Mouse (Mus musculus) fat pad, adult 2 months (tissue): Measurements from ENCODE around the gene Zfyve26.
"Not testable (repeated sequence)": the region's sequence is repeated elsewhere in the genome, so short reads cannot be mapped to it uniquely, and the experiment has no call there.

Source experiments
- DNase-seq: peaks from one replicate; pipeline ENCODE4 v3.0.0-alpha.2; 2011; ENCODE audit warnings: low read depth, low spot score; ENCODE audit errors: extremely low read depth

Gene Zfyve26

DNA sequence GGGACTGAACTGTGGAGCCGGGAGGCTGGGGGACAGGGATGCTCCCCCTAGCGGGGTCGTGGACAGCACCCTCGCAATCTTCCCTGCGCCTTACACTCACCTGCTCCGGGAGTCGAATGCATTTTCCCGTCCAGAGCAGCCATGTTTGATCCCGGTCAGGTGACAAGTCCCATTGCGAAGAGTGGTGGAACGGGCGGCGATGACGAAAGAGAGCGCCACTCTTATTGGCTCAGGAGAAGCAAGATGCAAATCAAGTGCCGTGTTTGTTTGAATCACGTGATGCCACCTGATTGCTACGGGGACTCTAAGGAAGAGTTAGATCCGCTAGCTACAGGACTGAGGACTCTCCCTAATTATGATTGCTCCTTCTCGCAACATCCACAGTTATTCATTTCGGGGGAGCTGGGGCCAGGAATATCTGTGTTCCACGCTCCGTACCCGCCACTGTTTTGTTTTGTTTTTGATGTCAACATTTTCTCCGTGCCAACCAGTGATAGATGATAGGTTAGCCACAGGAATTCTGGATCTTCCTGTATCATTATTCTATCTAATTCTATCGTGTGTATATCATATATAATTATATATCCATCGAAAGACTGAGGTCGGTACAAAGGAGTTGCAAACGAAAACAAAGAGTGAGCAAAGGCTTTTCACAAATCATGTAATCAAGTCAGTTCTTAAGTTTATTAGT is at the start of gene Zfyve26:
Gene Zfyve26, minus strand, starts transcription at position 179 of the 691 bp plus-strand sequence.
- peak; percentile 84 for DNase-seq

DNA sequence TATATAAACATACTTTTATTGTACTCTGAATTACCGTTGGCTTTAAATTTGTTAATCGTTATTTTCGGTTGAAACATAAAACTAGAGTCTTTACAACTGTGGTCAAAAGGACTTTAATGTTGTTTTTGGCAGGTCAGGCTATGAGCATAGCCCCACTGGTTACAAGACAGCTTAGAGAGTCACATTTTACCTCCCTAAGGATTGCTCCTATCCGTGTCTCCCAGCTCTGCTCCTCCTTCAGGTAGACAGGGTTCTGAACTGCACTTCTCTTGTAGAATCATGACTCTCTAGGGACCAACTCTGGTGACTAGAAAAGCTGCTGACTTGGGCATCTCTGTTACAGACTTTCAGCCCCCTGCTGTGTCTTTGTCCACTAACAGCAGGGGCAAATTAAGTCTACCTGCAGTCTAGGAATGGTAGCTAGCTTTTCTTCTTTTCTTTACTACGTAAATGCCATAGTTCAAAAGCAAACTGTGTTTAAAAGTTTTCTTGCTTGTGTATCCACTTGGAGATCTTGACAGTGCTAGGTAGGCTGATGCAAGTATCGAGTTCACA is 45.3 kb upstream of the Zfyve26 start:
- DNase-seq, result no peak

DNA sequence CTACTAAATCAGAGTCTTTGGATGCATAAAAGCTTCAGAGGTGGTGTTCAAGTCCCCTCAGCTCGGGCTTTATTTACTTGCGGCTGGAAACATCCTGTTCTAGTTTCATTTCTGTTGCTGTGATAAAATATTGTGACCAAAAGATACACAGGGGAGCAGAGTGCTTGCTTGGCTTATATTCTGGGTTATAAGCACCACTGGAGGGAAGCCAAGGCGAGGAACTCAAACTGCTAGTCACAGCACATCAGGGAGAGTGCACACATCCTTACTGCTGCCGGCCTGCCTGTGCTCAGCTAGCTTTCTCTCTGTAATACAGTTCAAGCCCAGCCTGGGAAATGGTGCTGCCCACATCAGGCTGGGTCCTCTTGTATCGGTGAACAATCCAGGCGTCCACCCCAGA is 44.4 kb upstream of the Zfyve26 start:
- no peak for DNase-seq

DNA sequence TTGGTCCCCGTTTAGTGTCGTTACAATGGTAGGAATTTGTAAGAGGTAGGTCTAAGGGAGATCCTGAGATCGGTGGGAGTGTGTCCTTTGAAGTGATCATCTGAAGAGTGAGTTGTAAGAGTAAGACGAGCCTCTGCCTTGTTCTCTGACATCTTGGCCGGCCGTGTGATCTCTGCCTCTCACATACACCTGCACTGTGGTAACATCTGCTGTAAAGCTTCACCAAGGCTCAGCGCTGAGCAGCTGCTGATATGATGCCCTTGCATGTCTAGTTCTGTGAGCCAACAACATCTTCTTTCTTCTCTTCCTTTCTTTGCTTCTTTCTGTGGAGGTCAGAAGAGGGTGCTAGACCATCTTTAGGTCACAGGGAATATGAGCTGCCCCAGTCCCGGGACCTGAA is 42.7 kb upstream of the Zfyve26 start:
- no peak for DNase-seq

DNA sequence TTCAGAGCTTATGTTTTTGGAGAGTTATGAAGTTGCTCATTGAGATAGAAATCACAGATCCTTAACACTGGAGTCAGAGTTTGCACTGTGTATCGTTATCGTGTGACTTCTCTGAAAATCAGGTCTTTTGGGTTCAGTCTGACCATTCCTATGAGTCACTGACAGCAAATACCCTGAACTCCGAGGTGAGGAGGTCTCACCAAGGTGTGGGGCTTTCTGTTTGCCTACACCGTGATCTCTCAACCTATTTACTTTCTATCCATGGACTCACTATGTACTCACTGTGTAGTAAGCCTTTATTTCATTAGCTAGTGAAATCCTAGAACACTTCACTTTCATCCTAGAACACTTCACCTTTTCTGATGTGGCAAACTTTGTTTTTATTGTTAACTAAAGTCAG is 35.6 kb upstream of the Zfyve26 start:
- no peak for DNase-seq

DNA sequence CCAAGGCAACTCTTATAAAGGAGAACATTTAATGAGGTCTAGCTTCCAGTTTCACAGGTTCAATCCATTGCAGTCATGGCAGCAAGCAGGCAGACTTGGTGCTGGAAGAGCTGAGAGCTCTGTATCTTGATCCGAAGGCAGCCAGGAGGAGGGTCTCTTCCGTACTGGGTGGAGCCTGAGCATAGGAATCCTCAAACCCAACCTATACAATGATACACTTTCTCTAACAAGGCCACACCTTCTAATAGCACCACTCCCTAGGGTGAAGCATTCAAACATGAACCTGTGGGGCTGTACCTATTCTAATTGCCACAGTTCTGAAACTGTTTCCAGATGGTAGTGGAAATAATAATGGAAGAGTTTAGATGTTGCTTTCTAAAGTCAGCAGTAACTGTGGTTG is 34.5 kb upstream of the Zfyve26 start:
- DNase-seq, result no peak

DNA sequence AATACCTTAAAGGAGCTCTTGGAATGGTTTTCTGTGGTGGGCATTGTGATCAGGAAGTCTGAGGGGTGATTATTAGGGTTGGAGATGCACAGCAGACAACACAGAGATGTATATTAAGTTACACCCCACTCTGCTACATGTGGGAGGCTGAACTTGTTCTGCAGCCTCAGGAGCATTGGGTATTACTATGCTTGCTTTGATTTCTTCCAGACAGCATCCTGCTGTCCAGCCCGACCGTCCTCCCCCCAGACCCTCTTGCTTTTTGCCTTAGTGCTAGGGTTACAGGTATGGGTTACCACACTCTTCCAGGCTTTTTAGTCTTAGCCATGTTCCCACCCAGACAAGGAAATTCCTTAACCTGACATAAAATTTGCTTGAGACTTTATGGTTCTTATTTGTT is 31.8 kb upstream of the Zfyve26 start:
- DNase-seq, result no peak

DNA sequence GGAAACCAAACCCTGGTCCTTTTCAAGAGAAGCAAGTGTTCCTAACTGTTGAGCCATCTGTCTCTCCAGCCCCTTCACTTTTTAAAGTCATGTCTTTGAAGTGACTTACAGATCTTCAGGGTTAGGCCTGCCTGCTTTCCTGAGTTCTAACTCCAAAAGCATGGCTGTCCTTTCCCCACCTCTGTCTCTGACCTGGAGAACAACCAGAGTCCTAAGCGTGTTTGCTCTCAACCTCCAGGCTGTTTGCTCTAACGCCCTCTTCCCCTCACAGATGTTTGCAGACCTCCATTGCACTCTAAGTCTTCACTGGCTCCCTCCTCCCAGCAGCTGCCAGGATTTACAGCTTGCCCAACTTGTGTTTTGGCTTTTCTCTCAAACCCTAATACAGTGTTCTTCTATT is 30.6 kb upstream of the Zfyve26 start:
- no peak for DNase-seq

DNA sequence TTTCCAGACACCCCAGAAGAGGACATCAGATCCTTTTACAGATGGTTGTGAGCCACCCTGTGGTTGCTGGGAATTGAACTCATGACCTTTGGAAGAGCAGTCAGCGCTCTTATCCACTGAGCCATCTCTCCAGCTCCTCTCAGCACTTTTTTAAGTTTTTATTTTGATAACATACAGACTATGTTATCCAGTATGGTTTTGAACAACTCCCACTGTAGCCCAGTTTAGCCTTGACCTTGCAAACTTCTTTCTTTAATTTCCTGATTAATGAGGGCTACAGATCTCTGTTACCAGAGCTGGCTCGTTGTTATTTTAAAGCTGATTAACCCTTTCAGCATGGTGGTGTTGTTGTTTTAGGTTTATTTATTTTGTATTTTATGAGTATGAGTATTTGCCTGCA is 30.1 kb upstream of the Zfyve26 start:
- DNase-seq, result no peak

DNA sequence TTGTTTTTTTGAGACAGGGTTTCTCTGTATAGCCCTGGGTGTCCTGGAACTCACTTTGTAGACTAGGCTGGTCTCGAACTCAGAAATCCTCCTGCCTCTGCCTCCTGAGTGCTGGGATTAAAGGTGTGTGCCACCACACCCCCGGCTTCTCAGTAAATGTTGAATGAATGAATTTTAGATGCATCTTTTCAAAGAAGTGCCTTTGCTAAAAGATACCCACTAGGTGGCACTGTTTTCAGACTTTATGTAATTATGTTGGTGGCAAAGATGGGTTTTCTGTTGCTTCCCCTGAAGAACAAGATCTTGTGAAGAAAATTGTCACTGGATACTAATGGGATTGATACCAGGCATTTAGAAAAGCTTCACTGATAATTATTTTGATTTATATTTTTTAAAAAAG is 26.4 kb upstream of the Zfyve26 start:
- not testable (repeated sequence) for DNase-seq

DNA sequence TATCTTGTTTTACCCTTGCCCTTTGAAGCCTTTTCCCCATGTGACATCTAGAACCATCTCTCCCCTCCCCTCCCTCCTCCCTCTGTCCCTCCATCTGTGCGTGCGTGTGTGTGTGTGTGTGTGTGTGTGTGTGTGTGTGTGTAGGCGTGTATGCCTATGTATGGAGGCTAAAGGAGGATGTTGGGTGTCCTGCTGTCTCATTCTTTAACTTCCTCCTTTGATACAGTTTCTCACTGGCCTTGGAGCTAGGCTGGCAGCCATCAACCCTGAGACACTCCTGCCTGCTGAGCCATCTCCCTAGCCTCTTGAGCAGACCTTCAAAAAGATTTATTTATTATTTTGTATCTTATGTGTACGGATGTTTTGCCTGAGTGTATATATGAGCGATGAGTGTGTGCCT is 24.8 kb upstream of the Zfyve26 start:
- no peak for DNase-seq

DNA sequence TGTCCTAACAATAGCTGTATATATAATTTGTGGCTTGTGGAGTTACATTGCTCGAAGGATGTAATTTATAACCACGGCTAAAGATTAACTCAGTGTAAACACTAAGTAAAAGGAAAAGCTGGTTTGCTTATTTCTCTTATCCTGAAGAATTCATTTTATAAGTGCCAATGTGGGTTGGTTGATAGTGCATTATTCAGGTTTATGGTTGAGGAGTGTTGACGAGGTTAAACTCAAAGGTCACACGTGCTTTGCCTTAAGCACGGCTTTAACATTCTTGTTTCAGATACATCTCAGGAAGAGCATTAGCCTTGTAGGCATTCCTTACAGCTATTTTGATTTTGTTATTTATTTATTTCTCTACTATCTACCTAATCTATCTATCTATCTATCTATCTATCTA is 21.2 kb upstream of the Zfyve26 start:
- DNase-seq, result no peak

DNA sequence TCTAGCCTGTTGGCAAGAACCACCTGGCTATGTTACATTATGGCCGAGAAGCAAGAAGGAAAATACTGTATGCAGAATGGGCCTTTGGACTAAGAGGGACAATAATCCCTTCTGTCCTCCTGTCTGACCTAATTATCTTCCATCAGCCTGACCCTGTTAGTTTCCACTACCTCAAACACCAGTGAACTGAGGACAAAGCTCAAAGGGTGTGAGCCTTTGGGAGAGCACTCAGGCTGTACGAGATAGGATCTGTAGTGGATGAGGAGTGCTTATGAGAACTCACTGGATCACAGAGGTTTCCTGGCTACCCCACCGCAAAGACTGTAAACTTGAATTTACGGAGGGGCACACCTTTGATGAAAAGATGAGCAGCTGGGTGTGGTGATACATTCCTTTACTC is 17.6 kb upstream of the Zfyve26 start:
- no peak for DNase-seq

DNA sequence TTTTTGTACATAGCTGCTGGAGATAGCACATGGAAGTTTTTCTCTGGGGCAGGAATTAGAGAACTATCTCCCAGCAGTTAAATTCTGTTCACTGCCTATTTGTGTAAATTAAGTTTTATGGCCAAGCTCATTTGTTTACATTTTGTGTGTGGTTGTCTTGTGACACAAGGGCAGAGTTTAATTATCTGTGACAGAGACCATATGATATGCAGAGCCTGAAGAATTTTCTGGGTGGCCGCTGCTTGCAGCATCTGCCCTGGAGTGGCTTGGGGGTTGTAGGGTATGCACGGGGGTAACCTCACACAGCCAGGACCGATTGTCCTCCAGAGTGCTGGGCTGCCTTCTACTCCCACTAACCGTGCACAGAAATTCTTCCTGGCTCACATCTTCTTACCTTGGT is 9.9 kb upstream of the Zfyve26 start:
- DNase-seq, result no peak

DNA sequence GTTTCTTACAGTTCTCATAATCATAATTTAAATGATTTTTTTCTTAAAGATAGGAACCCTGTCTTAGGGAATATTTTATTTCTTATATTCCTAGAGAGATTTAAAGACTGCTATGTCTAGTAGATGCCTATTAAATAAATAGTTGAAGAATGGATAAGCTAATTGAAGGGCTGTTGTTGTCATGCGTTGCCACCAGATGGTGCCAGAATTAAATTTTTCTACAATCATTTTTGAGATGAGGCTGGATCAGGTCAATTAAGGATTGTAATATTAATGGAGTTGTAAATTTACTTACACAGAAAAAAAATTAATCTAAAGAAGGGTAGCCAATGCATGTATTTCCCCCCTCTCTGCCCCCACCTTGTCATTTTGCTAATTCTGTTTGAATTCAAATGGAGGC is 9.0 kb upstream of the Zfyve26 start:
- no peak for DNase-seq

DNA sequence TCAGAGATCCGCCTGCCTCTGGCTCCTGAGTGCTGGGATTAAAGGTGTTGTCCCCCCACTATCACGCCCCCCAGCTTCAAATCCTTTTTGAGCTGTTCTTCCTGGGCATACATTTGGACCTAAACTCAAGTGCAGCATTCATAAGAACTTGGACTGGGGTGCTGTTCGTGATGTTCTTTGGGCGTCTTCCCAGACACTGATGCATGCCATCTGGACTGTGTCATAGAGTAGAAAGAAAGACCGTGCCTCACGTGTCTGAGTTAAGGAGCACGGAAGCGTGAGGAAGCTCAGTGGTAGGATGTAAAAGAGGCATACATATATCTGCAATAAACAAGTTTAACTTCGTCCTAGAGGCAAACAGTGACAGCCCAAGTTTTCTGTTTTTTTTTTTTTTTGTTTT is 5.7 kb upstream of the Zfyve26 start:
- DNase-seq, result no peak

DNA sequence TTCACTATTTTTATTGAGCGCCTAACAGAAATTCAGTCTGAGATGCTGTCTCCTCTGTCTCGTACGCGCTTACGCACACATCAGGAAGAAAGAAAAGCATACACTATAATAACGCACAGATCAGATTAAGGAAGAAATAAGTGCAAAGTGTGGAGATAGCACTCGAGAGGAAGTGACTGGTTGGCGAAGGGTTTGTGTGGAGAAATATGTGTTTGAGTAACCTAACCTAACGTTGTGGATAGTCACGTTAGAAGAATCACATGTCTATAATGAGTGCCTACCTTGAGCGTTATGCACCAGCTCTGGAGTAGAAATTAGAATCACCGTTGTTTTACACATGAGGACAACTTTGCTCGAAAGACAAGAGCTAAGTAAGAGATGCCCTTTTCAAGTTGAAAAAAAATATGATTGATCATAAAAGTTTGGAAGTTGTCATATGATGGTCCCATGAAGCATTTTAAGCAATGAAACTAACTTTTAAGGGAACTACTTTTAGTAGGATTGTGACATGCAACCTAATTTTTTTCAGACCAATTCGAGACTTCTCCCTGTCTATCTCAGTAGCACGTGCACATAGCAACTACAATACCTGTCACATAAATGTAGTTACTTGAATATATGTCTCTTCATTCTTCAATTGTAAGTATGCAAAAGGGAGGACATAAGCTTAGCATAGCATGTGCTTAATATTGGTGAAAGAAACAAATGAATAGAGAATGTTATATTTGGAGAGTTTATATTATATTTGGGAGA is 2.0 kb upstream of the Zfyve26 start:
- DNase-seq, result no peak

DNA sequence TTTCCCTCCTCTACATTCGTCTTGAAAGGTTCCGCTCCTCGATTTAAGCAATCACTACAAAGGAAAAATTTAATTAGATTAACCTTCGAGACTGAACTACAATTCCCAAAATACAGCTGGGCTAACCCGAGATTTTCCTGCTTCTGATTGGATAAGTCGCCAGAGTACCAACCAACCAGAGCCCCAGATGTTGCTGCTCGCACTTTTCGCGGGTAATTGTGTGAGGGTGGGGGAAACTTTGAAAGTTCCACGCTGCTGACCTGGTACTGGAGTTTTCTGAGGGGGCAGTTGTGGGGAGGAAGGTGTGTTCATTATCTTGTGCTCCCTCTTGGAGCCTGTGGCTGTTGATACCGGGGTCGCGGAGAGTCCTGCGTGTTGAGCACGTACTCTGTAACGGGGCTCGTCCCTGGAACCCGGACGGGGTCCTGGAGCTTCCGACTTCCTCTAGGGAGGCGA is 1.0 kb upstream of the Zfyve26 start, which contains the start of gene Rad51b:
Gene Rad51b, plus strand, starts transcription at position 162 of the 456 bp plus-strand sequence.
- DNase-seq, result peak; percentile 63

DNA sequence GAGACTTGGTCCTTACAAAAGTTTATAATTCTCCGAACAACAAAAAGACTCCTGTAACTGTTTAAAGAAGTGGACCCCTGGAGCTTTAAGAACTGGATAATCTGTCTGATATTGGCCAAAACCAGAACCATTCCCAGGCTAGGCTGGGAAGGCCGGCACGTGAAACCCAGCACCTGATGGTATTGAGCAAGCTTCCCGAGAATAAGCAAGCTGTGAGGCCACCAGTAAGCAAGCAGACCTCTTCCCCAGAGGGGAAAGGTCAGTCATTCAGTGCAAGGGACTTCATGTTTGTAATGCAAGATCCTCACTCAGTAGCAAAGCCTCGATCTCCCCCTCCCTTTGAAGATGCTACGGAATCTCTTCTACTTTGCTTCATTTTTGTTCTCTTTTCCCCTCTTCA is 3.2 kb downstream of the Zfyve26 start:
- no peak for DNase-seq

DNA sequence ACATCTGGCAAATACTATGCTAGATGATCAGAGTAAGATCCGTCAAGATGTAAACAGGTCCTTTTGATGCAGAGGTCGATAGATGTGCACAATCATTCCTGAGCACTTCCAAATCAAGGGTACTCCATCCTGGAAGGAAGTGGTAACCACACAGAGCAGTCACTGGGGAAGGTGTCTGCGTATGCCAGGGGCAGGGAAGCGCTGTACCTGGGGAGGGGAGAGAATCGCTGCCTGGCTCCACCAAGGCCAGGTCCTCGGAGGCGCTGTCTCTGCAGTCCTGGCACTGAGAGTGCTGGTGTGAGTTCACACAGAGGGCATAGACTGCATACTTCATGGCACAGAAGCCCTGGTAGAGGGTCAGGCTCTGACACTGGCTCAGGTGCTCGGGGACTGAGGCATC is 13.5 kb downstream of the Zfyve26 start:
- DNase-seq, result no peak

DNA sequence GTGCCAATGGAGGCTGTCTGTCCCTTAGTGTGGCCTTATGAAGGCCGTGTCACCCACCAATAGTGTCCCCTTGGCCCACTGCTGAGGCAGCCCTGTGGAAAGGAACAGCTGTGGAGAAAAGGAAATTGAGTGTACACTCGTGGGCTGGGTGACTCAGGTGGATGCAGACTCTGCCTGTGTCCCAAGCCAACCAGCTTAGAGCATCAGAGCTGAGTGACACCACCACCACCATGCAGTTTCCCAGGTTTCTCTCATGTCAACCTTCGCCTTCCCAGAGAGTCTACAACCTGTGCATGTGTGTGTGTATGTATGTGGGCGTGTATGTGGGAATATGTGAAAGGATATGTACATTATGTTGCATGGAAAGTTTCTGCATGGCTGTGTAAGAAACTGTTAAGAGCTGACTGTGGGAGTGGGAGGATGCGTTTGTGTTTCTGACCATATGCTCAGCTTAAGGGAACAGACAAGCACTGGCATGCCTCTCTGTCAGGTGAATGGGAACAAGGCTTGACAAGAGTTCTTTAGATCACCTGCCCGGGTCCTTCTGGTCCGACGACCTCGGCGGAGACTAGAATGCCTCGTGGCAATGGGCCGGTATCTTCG is 16.5 kb downstream of the Zfyve26 start:
- DNase-seq, result no peak

DNA sequence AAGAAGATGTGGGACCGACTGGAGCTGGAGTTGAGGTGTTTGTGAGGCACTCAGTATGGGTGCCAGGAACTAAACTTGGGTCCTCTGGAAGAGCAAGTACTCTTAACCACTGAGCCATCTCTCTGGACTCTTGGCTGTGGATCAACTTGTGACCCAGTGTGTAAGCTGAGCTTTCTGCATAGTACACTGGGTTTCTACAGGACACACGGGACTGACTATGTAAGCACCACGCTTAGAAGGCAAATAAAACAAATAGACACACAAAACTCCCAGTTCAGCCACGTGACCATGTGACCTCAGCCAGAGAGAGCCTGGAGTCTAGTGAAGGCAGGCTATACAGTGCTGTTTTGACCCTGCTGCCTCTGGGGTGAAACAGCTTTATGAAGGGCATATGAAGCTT is 23.5 kb downstream of the Zfyve26 start:
- DNase-seq, result no peak
